Mouse (Mus musculus) midbrain, embryonic 16.5 days (tissue): ENCODE data around the gene Akap7. TPM values are rescaled to one million over a fixed set of nuclear protein-coding genes. Genes with fewer than 3 reads are reported as not detected.

Experiments used
- ATAC-seq: fragments of 200-750 bp; cut with Nextera tagmentation; 2 replicates; pipeline ENCODE4 v1.8.0; 2017; ENCODE audit warnings: moderate TSS enrichment
- H3K27ac ChIP-seq: fragments of 300-500 bp; sonication (generic); 2 replicates; pipeline ENCODE4 v1.5.1; 2014; ENCODE audit warnings: mild to moderate bottlenecking, low read length, mixed read lengths
- H3K27me3 ChIP-seq: fragments of 300-500 bp; sonication (generic); 2 replicates; pipeline ENCODE4 v1.6.1; 2014; ENCODE audit warnings: low read depth, low read length, mixed read lengths; ENCODE audit not compliant: control insufficient read depth, insufficient read depth
- H3K36me3 ChIP-seq: fragments of 300-500 bp; sonication (generic); 2 replicates; pipeline ENCODE4 v1.6.1; 2014; ENCODE audit warnings: mild to moderate bottlenecking, low read length, moderate library complexity, mixed read lengths; ENCODE audit not compliant: control insufficient read depth, insufficient read depth
- H3K4me1 ChIP-seq: fragments of 300-500 bp; sonication (generic); 2 replicates; pipeline ENCODE4 v1.6.1; 2014; ENCODE audit warnings: mild to moderate bottlenecking, low read length, mixed read lengths; ENCODE audit not compliant: control insufficient read depth, insufficient read depth
- H3K4me2 ChIP-seq: fragments of 300-500 bp; sonication (generic); 2 replicates; pipeline ENCODE4 v1.6.1; 2014; ENCODE audit warnings: mild to moderate bottlenecking, low read length, mixed read lengths
- H3K4me3 ChIP-seq: fragments of 300-500 bp; sonication (generic); 2 replicates; pipeline ENCODE4 v1.5.1; 2014; ENCODE audit warnings: low read depth, mild to moderate bottlenecking, low read length, moderate library complexity, mixed read lengths
- H3K9ac ChIP-seq: fragments of 300-500 bp; sonication (generic); 2 replicates; pipeline ENCODE4 v1.6.1; 2014; ENCODE audit warnings: low read depth, low read length, mixed read lengths
- H3K9me3 ChIP-seq: fragments of 300-500 bp; sonication (generic); replicated peaks from 2 replicates; pipeline ENCODE4 v1.6.1; 2014; ENCODE audit warnings: mild to moderate bottlenecking, low read length, mixed read lengths; ENCODE audit not compliant: control insufficient read depth, poor library complexity, severe bottlenecking
- WGBS: fragments of 180-500 bp; shearing (Covaris S2); extraction: QIAGEN DNeasy Blood & Tissue Kit; methylation state at CpG from one replicate; pipeline ENCODE4 v1.1.7; 2014; 5-methylcytosine and 5-hydroxymethylcytosine counted together
- polyA plus RNA-seq: library from polyadenylated mRNA; unstranded; fragments of >200 nt; fragmentation: Nextera tagmentation; extraction: Ambion mirVana; gene quantifications from 2 replicates; pipeline ENCODE4 v1.2.1, GENCODE M21; 2015

The Akap7 gene
- polyA plus RNA-seq, 1 experiment from 2014 or later = 63.3 TPM

DNA sequence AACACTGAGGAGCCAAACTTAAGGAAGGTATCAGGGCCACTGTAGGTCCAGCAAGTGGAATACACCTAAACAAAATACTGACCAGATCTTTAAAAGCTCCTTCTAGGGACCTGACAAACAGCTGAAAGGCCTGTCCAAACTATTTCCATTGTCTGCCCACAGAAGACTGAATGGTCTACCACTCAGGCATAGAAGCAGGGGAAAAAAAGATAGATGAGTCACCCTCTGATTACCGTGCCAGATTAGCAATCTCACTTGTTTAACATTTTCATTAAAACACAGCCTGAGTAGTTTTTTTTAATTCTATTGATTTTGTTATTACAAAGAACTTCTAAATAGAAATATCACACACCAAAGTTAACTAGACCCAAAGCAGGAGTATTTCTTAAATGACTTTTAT lies 33.9 kb downstream of the Akap7 start:
- H3K27me3 ChIP-seq = no peaks in the 10 kb centered on the region
- H3K9ac ChIP-seq = no peak overlapping the region
- H3K4me2 ChIP-seq = no peak overlapping the region
- H3K27ac ChIP-seq = no peak overlapping the region
- no peaks in the 10 kb centered on the region for H3K36me3 ChIP-seq
- H3K4me1 ChIP-seq = no peaks in the 10 kb centered on the region
- ATAC-seq = no peak
- H3K4me3 ChIP-seq = no peak overlapping the region
- no peaks in the 10 kb centered on the region for H3K9me3 ChIP-seq
- 53% methylated on average over 1 of the region's 1 CpGs for WGBS

DNA sequence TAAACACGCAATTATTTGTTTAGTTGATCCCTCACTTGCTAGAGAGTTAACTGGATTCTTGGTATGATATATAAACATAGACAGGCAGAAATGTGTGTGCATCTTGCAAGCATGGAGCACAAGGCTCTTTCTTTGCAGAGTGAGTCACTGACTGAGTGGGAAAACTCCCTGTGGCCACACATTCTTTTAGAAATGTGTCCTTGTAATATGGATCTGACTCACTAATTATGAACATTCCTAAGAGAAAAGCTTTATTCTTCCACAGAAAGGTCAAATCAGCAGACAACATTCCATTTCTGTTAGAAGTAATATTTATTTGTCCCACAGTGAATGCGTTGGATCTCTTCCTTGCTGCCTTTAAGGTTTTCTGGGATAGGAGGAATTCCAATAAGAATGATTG lies 35.9 kb downstream of the Akap7 start:
- Histone ChIP-seq H3K9me3 (no peaks in the 10 kb centered on the region), H3K4me2 (no peak overlapping the region), H3K36me3 (no peaks in the 10 kb centered on the region), H3K27me3 (no peaks in the 10 kb centered on the region), H3K9ac (no peak overlapping the region), H3K27ac (no peak overlapping the region), H3K4me1 (no peaks in the 10 kb centered on the region), H3K4me3 (no peak overlapping the region)
- 87% methylated on average over 2 of the region's 2 CpGs for WGBS
- no peak for ATAC-seq

DNA sequence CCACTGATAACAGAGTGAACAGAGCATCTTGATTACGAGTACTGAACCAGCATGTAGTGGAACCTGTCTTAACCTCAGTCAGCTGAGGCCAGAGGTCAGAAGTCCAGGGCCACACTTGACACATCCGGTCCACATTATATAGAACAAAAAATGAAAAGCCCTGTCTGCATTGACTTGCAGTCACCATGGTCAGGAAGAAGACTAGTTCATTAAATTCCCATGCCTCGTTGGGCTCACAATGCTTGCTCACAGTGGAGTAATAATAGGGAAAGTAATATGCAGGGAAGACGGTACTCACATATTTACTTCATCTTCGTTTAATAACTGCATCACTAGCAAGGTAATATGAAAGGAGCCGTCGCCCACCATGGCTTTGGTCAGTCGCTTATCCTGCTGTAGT lies 36.5 kb downstream of the Akap7 start:
- H3K4me1 ChIP-seq = no peaks in the 10 kb centered on the region
- no peaks in the 10 kb centered on the region for H3K36me3 ChIP-seq
- H3K9me3 ChIP-seq = no peaks in the 10 kb centered on the region
- no peaks in the 10 kb centered on the region for H3K27me3 ChIP-seq
- no peak overlapping the region for H3K9ac ChIP-seq
- no peak overlapping the region for H3K4me2 ChIP-seq
- ATAC-seq = no peak
- H3K27ac ChIP-seq = no peak overlapping the region
- no peak overlapping the region for H3K4me3 ChIP-seq
- 90% methylated on average over 8 of the region's 8 CpGs for WGBS

DNA sequence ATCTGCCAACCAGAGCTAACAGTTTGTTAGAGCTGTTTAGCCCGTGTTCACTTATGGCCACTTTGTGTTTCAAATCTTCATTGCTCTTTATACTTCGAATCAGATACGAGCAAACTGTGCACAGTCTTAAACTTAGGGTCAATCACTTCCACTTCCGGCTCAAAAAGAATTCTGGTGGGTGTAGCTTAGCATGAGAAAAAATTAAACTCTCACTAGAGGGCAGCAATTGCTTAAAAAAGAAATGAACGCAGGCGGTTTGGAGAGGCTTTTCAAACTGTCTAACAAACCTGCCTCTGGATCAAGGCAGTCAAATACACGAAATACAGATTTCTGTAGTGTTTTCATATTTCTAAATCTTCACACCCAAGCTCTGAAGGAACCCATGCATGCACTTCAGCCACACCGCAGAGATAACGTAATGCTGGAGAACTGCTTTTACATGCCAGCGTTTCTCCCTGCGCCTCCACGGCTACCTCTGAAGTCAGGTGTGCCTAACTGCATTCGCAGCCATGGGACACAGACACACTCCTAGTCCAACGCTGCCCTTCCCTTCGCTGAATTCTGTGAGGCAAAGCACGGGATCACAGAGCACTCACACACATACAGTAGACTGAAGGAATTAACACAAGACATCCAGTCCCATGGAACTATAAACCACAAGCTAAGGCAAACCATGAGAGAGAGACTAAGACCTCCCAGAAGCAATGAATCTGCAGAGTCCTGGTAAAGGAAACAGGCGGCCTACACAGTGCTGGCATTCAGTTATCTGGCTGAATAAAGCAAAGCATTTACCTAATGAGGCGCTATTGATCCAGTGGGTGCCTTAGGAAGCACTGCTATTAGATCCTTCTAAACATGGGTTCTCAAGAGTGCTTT lies 39.0 kb downstream of the Akap7 start:
- ATAC-seq = peak; percentile 87
- Histone ChIP-seq H3K27me3 (no peaks in the 10 kb centered on the region), H3K9ac (no peak overlapping the region), H3K9me3 (no peaks in the 10 kb centered on the region), H3K36me3 (no peaks in the 10 kb centered on the region), H3K27ac (no peak overlapping the region), H3K4me2 (no peak overlapping the region), H3K4me1 (no peaks in the 10 kb centered on the region), H3K4me3 (no peak overlapping the region)
- 51% methylated on average over 18 of the region's 18 CpGs for WGBS

DNA sequence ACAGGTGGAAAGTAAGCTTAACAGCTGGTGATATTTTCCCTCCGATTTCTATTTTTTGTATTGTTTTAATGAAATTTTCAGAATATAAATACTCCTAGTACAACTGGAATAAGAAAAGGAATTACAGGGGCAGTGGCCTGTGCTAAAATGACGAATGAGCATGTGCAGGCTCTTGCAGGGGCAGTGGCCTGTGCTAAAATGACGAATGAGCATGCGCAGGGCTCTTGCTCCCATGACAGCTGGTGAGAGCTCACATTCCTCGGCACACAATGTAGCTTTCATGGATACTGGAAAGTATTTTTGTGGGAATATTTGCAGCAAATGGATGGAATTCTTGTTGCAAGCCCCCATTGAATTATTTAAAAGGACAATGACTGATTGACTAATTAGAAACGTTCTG lies 46.5 kb downstream of the Akap7 start:
- no peaks in the 10 kb centered on the region for H3K27me3 ChIP-seq
- no peak overlapping the region for H3K27ac ChIP-seq
- ATAC-seq = no peak
- H3K36me3 ChIP-seq = no peaks in the 10 kb centered on the region
- no peak overlapping the region for H3K4me2 ChIP-seq
- WGBS = 54% methylated on average over 6 of the region's 6 CpGs
- H3K4me1 ChIP-seq = no peaks in the 10 kb centered on the region
- H3K9me3 ChIP-seq = no peaks in the 10 kb centered on the region
- H3K9ac ChIP-seq = no peak overlapping the region
- H3K4me3 ChIP-seq = no peak overlapping the region

DNA sequence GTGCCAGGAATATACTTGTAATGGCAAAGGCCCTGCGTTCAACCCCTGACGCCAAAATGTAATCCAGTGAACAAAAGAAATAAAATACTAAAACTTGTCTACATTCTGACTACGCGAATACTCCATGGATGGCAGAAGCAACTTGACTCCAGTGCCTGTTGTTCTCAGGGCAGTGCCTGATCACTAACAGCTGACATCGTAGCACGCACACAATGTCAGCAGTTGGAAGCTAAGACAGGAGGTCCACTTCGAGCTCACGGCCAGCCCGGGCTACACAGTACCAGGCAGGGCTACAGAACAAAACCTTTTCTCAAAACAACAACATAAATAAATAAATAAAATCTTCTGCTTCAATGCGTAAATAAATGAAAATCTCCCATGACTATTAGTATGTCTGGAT lies 46.9 kb downstream of the Akap7 start:
- Histone ChIP-seq H3K36me3 (no peaks in the 10 kb centered on the region), H3K27me3 (no peaks in the 10 kb centered on the region), H3K27ac (no peak overlapping the region), H3K4me2 (no peak overlapping the region), H3K4me3 (no peak overlapping the region), H3K9ac (no peak overlapping the region), H3K4me1 (no peaks in the 10 kb centered on the region), H3K9me3 (no peaks in the 10 kb centered on the region)
- 92% methylated on average over 10 of the region's 10 CpGs for WGBS
- no peak for ATAC-seq

DNA sequence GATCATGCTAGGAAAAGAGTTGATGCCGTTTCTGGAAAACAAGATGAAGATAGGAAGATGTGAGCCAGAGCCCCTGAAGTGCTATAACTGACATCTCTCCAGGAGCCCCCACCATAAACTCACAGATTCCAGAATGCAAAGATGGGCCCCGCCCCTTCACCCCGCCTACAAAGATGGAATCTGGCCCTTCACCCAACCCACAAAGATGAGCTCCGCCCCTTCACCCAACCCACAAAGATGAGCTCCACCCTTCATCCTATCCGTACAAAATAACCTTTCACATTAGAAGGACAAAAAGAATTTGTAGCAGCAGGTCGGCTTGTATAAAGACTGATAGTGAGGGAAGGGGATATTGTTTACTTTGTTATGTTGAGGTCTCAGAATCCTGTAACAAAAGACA lies 49.5 kb downstream of the Akap7 start:
- no peaks in the 10 kb centered on the region for H3K36me3 ChIP-seq
- H3K9me3 ChIP-seq = no peaks in the 10 kb centered on the region
- H3K4me2 ChIP-seq = no peak overlapping the region
- no peaks in the 10 kb centered on the region for H3K27me3 ChIP-seq
- H3K9ac ChIP-seq = no peak overlapping the region
- no peaks in the 10 kb centered on the region for H3K4me1 ChIP-seq
- H3K27ac ChIP-seq = no peak overlapping the region
- H3K4me3 ChIP-seq = no peak overlapping the region
- no peak for ATAC-seq
- WGBS = 87% methylated on average over 6 of the region's 6 CpGs

DNA sequence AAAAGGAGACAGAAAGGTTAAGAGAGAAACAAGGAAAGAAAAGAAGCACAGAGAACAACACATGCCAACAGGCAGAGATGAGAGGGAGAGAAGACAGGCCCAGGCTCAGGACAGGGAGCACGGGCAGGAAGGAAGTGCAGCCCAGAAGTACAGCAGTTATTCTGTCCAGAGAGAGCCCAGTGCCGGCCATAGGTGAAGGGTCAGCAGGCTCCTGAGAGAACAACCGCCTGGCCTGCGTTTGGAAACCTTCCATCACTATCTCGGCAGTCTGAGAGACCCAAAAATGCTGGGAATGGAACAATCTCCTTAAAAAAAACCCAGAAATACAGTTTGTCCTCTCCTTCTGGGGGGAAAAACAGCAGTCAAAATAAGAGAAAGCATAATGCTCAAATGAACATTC lies 50.2 kb downstream of the Akap7 start:
- 88% methylated on average over 5 of the region's 5 CpGs for WGBS
- H3K9ac ChIP-seq = no peak overlapping the region
- no peak for ATAC-seq

DNA sequence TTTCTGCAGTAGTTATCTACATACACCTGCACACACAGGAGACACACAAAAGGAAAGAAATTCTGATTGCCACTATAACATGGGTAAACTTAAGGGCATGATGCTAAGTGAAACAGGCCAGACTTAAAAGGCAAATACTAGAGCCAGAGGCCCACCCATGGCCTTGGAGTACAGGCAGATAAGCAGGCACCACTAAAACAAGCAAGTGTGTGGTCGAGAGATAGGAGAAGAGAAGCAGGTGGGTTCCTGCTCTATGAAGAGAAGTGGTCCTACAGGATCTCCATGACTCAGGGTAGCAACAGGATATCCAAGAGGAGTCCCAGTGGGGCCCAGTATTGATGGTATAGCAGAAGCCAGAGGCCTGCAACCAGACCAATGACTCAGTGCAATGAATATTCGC lies 54.2 kb downstream of the Akap7 start:
- Histone ChIP-seq H3K9ac (no peak overlapping the region), H3K36me3 (no peaks in the 10 kb centered on the region), H3K27ac (no peak overlapping the region), H3K9me3 (no peaks in the 10 kb centered on the region), H3K4me1 (no peaks in the 10 kb centered on the region), H3K4me3 (no peak overlapping the region), H3K4me2 (no peak overlapping the region), H3K27me3 (no peaks in the 10 kb centered on the region)
- ATAC-seq = no peak
- 80% methylated on average over 2 of the region's 2 CpGs for WGBS

More for the DNA sequence above, 50.2 kb downstream of the Akap7 start:
- Histone ChIP-seq H3K36me3 (no peaks in the 10 kb centered on the region), H3K4me2 (no peak overlapping the region), H3K9me3 (no peaks in the 10 kb centered on the region), H3K4me3 (no peak overlapping the region), H3K4me1 (no peaks in the 10 kb centered on the region), H3K27me3 (no peaks in the 10 kb centered on the region), H3K27ac (no peak overlapping the region)
